Mouse (Mus musculus) gastrocnemius, adult 2 months (tissue): Measurements from ENCODE around the gene Pdzd2. TPM values are rescaled to one million over a fixed set of nuclear protein-coding genes. Genes with fewer than 3 reads are reported as not detected.

Source experiments
- DNase-seq: peaks from one replicate; pipeline ENCODE4 v3.0.0; 2022
- H3K27ac ChIP-seq: fragments of 200-600 bp; 2 replicates; pipeline ENCODE4 v1.8.1; 2022; ENCODE audit warnings: mild to moderate bottlenecking
- H3K4me3 ChIP-seq: fragments of 200-600 bp; 2 replicates; pipeline ENCODE4 v1.8.1; 2022; ENCODE audit warnings: mild to moderate bottlenecking, moderate library complexity
- CTCF ChIP-seq: fragments of 200-600 bp; IDR thresholded peaks from 2 replicates; pipeline ENCODE4 v1.8.1; 2022; ENCODE audit warnings: antibody characterized with exemption, mild to moderate bottlenecking, moderate library complexity
- intact Hi-C: fragments of 180-260 bp; cut with DNase I; formaldehyde crosslinking; loops from one replicate; pipeline ENCODE4 v1.15.1; 2025
- total RNA-seq, 2 experiments: library from RNA; stranded (reverse); gene quantifications; 2 replicates each; pipeline ENCODE4 v1.2.3; 2021

Pdzd2 gene
- total RNA-seq, 2 experiments from 2014 or later: 17.0 to 23.8 TPM

GRCm38 (mm10) chr15:12449321-12449720, 290.4 kb downstream of the Pdzd2 start:
- Histone ChIP-seq H3K27ac (peak overlapping the region; percentile 20; the same call in 1 of the 2 replicates), H3K4me3 (no peak overlapping the region)
- intact Hi-C loops: no loop called here
- no peak for DNase-seq
- no peak for TF ChIP-seq CTCF

GRCm38 (mm10) chr15:12447021-12447434, 292.7 kb downstream of the Pdzd2 start:
- TF ChIP-seq CTCF: no peak
- H3K4me3 ChIP-seq: peak overlapping the region; percentile 46
- DNase-seq: no peak
- intact Hi-C loops: no loop called here
- peak overlapping the region; percentile 20; the same call in 1 of the 2 replicates for H3K27ac ChIP-seq

- no peak for TF ChIP-seq CTCF
Observed at GRCm38 (mm10) chr15:12444551-12444950, 295.2 kb downstream of the Pdzd2 start.

GRCm38 (mm10) chr15:12439351-12439751, 300.4 kb downstream of the Pdzd2 start:
- H3K4me3 ChIP-seq: no peak overlapping the region
- H3K27ac ChIP-seq: no peak overlapping the region
- no peak for DNase-seq
- intact Hi-C loops: no loop called here
- no peak for TF ChIP-seq CTCF

More at GRCm38 (mm10) chr15:12444551-12444950, 295.2 kb downstream of the Pdzd2 start:
- Histone ChIP-seq H3K4me3 (no peak overlapping the region), H3K27ac (no peak overlapping the region)
- intact Hi-C loops: no loop called here
- DNase-seq: no peak

GRCm38 (mm10) chr15:12438691-12439090, 301.0 kb downstream of the Pdzd2 start:
- intact Hi-C loops: no loop called here
- Histone ChIP-seq H3K27ac (no peak overlapping the region), H3K4me3 (no peak overlapping the region)
- no peak for DNase-seq
- TF ChIP-seq CTCF: no peak

- Histone ChIP-seq H3K27ac (no peak overlapping the region), H3K4me3 (no peak overlapping the region)
- DNase-seq: no peak
- intact Hi-C loops: no loop called here
- TF ChIP-seq CTCF: no peak
Observed at GRCm38 (mm10) chr15:12438081-12438480, 301.6 kb downstream of the Pdzd2 start.

- no peak for DNase-seq
- no peak for TF ChIP-seq CTCF
- Histone ChIP-seq H3K4me3 (no peak overlapping the region), H3K27ac (no peak overlapping the region)
- intact Hi-C loops: no loop called here
Observed at GRCm38 (mm10) chr15:12435910-12436309, 303.8 kb downstream of the Pdzd2 start.

- Histone ChIP-seq H3K27ac (peak overlapping the region; percentile 48), H3K4me3 (no peak overlapping the region)
- no peak for TF ChIP-seq CTCF
- intact Hi-C loops: no loop called here
- DNase-seq: peak; percentile 36
Observed at GRCm38 (mm10) chr15:12433893-12434599, 305.7 kb downstream of the Pdzd2 start.

- intact Hi-C loops: no loop called here
- H3K27ac ChIP-seq: peak overlapping the region; percentile 76
- no peak overlapping the region for H3K4me3 ChIP-seq
- no peak for TF ChIP-seq CTCF
- no peak for DNase-seq
Observed at GRCm38 (mm10) chr15:12432879-12433278, 306.8 kb downstream of the Pdzd2 start.

- Histone ChIP-seq H3K4me3 (no peak overlapping the region), H3K27ac (peak overlapping the region; percentile 76)
- intact Hi-C loops: no loop called here
- TF ChIP-seq CTCF: no peak
- DNase-seq: peak; percentile 1
Observed at GRCm38 (mm10) chr15:12432320-12432719, 307.4 kb downstream of the Pdzd2 start.

GRCm38 (mm10) chr15:12431684-12432083, 308.0 kb downstream of the Pdzd2 start:
- H3K4me3 ChIP-seq: no peak overlapping the region
- H3K27ac ChIP-seq: peak overlapping the region; percentile 76
- intact Hi-C loops: no loop called here
- DNase-seq: peak; percentile 61
- no peak for TF ChIP-seq CTCF

GRCm38 (mm10) chr15:12431188-12431587, 308.5 kb downstream of the Pdzd2 start:
- Histone ChIP-seq H3K4me3 (no peak overlapping the region), H3K27ac (peak overlapping the region; percentile 76)
- DNase-seq: peak; percentile 1
- no peak for TF ChIP-seq CTCF
- intact Hi-C loops: no loop called here

- DNase-seq: peak; percentile 8
- Histone ChIP-seq H3K27ac (no peak overlapping the region), H3K4me3 (no peak overlapping the region)
- intact Hi-C loops: no loop called here
- TF ChIP-seq CTCF: no peak
Observed at GRCm38 (mm10) chr15:12430670-12431069, 309.1 kb downstream of the Pdzd2 start.
